Mouse (Mus musculus): ENCODE measurements around the gene Cnst. TPM values are rescaled to one million over a fixed set of nuclear protein-coding genes. Genes with fewer than 3 reads are reported as not detected.

Gene Cnst
- total RNA-seq, 2 experiments from 2014 or later = 33.5 to 36.4 TPM

DNA sequence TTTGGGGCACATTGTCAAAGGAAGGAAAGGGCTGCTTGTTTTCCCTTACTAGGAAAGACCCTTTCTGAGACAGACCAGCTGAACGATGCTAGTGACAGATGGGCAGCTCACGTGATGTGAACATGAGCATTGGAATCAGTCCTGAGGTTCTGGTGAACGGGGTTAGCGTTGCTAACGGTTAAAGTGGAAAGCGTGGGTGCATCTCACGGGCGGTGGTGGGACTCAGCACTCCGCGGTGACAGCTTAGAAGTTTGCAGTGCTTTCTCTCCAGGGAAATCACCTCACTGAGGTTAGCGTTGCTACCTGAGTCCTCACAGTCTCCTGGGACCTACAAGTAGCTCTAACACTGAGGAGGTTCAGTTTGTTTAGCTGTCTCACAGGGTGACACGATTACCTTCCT is 45.5 kb downstream of the Cnst start:
- no peak for DNase-seq (ENCODE audit: low spot score in 2 of 2)

DNA sequence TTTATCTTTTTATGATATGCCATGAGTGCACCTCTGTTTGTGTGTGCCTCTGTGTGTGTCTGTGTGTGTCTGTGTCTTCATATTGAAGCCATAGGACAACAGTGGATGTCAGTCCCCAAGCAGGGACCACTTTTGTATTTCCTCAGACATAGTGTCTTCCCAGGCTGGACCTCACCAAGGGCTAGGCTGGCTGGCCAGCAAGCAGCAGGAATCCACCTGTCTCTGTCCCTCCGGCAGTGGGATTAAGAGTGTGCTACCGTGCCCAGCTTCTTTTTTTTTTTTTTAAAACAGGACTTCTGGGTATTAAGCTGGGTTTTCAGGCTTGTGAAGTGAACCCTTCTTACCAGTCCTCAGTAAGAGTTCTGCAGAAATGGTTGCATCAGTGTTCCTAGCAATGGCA is 46.0 kb downstream of the Cnst start:
- DNase-seq (ENCODE audit: low spot score in 2 of 2) = no peak

DNA sequence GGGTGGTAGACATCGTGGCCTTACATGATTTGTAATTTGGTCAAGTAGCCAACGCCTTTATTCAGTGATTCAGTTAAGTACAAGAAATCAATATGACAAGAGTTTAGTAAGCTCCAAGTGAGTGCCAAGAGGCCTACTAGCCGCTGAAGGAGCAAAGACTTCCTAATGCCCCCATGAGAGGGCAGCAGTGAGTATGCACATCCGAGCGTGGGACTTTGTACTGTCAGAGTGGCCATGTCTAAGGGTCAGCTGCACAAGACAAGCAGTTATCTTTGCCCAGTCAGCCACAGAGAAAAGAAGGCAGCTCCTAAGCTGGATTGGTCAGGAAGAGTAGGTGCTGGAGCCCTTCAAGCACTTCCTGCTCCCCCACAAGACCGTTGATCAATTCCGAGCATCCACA is 46.8 kb downstream of the Cnst start:
- DNase-seq (ENCODE audit: low spot score in 2 of 2) = no peak

DNA sequence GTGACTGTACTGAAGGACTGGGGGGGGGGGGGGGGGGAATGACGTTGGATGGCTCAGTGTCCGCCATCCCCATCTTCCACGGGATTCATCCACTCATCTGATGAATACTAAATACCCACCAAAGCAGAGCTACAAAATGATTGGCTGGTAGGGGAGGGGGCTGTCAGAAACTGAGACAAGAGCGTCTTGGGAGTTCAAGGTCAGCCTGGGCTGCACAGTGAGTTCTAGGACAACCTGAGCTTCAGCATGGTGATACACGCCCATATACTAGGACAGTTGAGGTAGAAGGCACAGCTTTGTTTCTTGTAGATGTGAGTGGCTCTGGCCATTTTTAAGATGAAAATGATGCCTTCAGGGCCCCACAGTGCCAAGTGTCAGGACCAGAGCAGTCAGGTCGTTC is 52.2 kb downstream of the Cnst start:
- no peak for DNase-seq (ENCODE audit: low spot score in 2 of 2)

GRCm38 (mm10) chr1:179604526-179604925 is 58.4 kb downstream of the Cnst start:
- no peak for DNase-seq (ENCODE audit: low spot score in 2 of 2)

DNA sequence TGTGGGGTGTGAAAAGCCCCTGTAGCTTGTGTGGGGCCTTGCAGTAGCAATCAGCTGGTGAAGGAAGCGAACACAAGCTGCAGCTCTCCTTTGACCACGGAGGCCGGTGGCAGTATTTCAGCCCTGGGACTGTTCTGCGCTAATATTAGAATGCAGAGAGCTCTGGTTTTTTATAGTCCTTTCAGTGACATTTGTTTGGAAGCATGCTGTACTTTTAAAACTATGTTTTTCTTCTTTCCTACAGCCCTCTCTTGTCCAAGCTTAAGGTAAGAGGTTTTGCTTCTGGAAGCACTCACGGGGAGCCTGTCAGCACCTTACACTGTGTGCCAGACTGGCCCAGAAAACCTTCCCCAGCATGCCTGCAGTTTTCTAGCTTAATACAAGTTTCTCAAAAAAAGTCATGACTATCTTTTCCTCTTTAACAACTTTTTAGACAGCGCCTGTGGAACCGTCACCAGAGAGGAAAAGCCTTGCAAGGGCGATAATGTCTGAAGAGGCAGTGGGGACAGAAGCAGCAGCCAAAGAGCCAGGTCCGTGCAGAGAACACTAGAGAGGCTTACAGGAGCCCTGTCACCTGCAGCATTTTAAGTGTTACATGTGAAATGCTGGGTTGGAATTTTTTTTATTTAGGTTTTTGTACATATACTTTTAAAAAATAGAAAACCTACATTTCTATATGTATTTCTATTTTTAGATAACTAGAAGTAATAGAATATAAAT is 60.0 kb downstream of the Cnst start:
- no peak for DNase-seq (ENCODE audit: low spot score in 2 of 2)

- DNase-seq (ENCODE audit: low spot score in 2 of 2) = no peak
Observed at GRCm38 (mm10) chr1:179608521-179608920, 62.4 kb downstream of the Cnst start.

GRCm38 (mm10) chr1:179609724-179610505 is 63.7 kb downstream of the Cnst start:
- DNase-seq (ENCODE audit: low spot score in 2 of 2) = peak in 1 of 2 experiments; percentile 15

DNA sequence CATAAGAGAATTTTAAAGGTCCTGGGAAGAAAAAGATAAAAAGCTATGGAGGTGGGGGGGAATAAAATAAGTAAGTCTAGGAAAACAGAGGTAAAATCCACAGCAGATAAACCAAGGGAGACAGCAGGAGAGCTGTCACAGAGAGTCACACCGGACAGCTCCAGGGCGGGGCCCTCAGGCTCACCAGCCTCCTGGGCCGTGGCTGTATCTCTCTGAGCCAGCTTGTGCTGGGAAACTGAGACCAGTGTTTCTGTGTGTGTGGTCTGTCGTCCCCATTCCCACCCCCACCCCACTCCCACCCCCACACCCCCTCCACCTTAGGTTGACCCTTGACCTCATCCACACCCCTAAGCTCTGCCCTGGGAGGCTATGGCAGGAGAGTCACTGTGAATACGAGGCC is 65.0 kb downstream of the Cnst start:
- DNase-seq (ENCODE audit: low spot score in 2 of 2) = no peak

DNA sequence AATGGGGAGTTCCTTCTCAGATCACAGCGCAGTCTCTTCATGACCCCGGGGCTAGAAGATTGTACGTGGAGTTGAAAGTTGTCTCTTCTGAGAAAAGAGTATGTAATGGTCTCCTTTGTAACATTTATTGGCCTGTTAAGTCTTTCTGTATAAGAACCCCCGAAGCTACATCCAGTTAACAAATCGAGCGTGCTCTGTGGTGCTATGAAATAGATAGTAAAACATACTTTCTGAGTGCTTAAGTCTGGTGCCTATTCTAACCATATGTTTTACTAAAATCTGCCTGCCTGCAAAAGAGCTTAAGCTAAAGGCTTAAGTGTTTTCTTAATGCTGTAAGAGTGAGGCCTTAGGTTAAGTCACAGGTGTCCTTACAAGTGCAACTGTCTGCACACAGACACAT is 66.2 kb downstream of the Cnst start:
- DNase-seq (ENCODE audit: low spot score in 2 of 2) = no peak

GRCm38 (mm10) chr1:179612986-179613505 is 66.9 kb downstream of the Cnst start:
- DNase-seq (ENCODE audit: low spot score in 2 of 2) = no peak

- no peak for DNase-seq (ENCODE audit: low spot score in 2 of 2)
Observed at GRCm38 (mm10) chr1:179617426-179617825, 71.3 kb downstream of the Cnst start.

- no peak for DNase-seq (ENCODE audit: low spot score in 2 of 2)
Observed at GRCm38 (mm10) chr1:179622665-179623064, 76.5 kb downstream of the Cnst start.

GRCm38 (mm10) chr1:179623657-179624056 is 77.5 kb downstream of the Cnst start:
- peak in 1 of 2 experiments; percentile 36 for DNase-seq (ENCODE audit: low spot score in 2 of 2)

GRCm38 (mm10) chr1:179624354-179624753 is 78.2 kb downstream of the Cnst start:
- DNase-seq (ENCODE audit: low spot score in 2 of 2) = peak in 1 of 2 experiments; percentile 23

DNA sequence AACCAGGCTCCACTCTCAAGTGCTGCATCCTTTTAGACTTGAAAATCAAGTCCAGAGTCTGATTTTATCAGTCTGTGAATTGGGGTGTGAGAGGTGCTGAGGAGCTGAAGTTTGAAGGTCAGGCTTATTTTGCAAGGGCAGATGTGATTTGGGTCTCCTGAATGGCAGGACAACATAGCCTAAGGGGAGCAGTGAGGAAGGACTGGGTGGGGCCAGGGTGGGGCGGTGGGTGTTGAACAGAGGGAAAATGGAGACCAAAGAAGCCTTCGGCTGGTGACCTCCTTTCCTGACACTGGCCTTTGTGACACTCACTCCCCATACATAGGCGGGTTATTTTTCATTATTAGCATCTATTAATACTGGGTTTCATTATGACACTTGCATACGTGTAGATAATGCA is 81.7 kb downstream of the Cnst start:
- no peak for DNase-seq (ENCODE audit: low spot score in 2 of 2)

- DNase-seq (ENCODE audit: low spot score in 2 of 2) = no peak
Observed at GRCm38 (mm10) chr1:179628438-179629106, 82.4 kb downstream of the Cnst start.

DNA sequence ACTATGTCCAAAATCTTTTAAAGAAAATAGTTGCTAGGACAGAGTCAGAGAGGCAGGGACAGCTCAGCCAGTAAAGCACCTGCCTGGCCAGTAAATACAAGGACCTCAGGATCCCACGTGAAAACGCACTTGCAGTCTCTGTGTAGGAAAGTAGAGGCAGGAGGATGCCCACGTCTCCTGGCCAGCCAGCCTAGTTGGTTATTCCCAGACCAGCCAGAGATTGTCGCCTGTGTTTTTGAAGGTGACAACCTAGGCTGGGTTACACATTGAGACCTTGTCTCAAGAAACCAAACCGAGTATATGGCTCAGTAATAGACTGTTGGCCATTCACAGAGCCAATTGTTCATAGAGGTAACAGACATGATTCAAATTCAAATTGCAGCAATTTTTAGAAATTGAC is 83.1 kb downstream of the Cnst start:
- DNase-seq (ENCODE audit: low spot score in 2 of 2) = no peak

GRCm38 (mm10) chr1:179632746-179633413 is 86.7 kb downstream of the Cnst start:
- DNase-seq (ENCODE audit: low spot score in 2 of 2) = no peak

- DNase-seq (ENCODE audit: low spot score in 2 of 2) = no peak
Observed at GRCm38 (mm10) chr1:179633414-179633752, 87.2 kb downstream of the Cnst start.

- no peak for DNase-seq (ENCODE audit: low spot score in 2 of 2)
Observed at GRCm38 (mm10) chr1:179634159-179634558, 88.0 kb downstream of the Cnst start.

Measured in gastrocnemius, postnatal 4 days (tissue).